Mouse (Mus musculus) spleen, postnatal 36 days (tissue): ENCODE results near the gene Ablim1.

Experiments
- DNase-seq, 2 experiments: peaks; one replicate each; pipeline ENCODE4 v3.0.0; 2022; ENCODE audit warnings: low spot score in 2 of 2, mixed read lengths in 1 of 2

Ablim1 gene

DNA sequence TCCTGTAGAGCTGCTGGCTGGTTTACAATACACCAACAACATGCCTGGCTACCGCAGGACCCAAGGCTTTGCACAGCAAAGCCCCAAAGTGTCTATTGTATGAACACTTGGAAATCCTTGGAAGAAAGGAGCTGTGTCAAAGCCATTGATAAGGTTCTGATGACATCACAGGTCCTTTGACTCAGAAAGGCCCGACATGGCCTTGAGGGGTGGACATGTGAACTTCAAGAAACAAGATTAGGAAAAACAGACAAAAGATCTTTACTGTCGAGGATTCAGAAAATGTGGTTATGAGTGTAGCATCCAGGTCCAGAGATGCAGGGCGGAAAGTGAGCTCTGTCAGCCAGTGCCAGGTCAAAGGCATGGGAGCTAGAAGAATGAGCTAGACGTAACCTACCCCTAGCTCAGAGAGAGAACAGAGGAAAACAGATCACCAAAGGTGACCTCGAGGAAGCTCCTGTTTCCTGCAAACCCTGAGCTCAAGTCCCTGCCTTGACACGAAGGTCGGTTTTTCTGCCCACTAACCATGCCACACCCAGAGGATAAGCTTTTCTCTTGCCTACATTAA lies 321.7 kb downstream of the Ablim1 start:
- DNase-seq, result no peak

DNA sequence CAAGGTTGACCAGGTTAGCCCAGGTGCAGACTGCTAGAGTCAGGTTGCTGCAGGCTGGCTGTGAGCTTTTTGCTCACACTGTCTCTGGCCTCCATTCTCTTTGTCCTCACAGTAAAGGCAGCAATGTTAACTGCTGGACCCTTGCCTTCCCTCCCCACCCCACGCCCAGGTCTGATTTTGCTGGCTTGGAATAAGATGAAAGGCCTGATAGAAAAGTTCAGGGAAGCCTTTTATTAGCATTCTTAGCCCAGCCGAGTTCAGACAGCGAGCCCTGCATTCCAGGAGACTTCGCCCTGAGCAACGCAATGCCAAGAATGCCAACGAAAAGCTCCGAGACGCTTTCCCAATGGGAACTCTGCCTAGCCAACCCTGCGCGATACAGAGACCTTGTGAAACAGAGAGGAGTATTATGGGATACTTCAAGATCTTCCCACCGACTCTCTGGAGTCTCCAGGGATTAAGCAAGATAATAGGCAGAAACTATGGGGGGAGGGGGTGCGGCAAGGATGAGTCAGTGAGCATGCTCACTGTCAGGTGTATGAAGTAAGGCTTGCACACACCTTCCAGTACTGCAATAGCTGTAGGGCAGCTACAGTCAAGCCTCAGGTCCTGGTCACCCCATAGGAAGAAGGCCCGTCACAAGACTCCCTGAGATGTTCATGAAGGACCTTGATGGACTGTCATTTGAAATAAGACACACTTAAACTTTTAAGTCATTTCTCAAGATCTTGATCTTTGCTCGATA lies 324.2 kb downstream of the Ablim1 start:
- DNase-seq, result no peak

DNA sequence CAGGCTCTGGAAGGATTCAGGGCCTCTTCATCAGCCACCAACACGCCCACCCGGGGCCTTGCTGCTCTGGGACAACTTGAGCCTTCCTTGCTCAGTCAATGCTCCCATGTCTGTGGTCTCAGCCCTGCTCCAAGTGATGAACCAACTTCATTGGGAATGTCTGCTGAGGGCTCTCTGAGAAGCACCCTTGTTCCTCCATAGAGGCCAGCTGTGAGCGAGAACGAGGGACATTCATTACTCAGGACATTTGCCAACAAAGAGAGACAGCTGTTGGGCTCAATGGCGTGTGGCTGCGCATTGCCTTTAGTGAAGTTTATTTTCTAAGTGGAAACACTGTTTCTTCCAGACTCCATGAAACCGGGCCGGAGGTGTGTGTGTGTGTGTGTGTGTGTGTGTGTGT lies 325.5 kb downstream of the Ablim1 start:
- no peak for DNase-seq

DNA sequence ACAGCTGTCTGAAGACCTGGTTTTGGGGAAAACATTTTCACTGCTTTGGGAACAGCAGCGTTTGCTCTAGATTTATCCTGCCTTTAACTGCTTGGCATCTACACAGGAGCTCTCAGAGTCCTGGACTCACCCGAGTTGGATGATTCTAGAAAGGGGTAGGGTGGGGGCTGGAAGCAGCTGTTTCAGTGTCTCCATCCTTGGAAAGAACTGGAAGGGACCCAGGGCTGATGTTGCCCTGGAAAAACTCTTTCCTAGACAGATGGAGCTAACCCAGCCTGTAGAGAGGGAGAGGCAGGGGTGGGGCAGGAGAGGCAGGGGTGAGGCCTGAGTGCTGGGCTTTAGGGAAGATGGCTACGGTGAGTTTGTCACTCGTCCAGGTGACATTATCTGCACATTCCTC lies 330.5 kb downstream of the Ablim1 start:
- no peak for DNase-seq

DNA sequence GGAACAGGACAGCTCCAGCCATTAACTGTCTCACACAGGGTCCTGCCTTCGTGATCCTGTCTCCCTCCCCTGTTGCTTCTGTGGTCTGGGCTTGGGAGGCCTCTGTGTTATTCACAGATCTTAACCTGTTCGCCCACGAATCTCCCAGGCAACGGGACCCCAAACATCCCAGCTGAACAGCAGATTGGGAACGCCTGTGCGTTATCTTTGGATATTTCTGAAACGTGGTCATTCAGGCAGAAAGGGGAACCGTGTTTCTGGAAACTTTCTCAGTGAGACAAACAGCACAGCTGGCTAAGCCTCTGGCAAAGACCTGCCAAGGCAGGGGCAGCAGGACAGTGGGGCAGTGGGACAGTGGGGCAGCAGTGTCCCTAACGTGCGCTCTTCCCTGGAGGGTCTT lies 331.0 kb downstream of the Ablim1 start:
- DNase-seq, result no peak
